Mouse (Mus musculus): Measurements from ENCODE around the gene Eif5a. TPM values are rescaled to one million over a fixed set of nuclear protein-coding genes. Genes with fewer than 3 reads are reported as not detected.

The Eif5a gene
- polyA plus RNA-seq, 1 experiment from 2014 or later = 774 TPM

GRCm38 (mm10) chr11:69966006-69966859 is 44.5 kb upstream of the Eif5a start:
- Histone ChIP-seq H3K36me3 (ENCODE audit: control insufficient read depth, insufficient read depth) (peaks cover 11% of the 10 kb centered on the region), H3K9me3 (ENCODE audit: control insufficient read depth) (no peaks in the 10 kb centered on the region), H3K9ac (ENCODE audit: low read depth, low read length) (peak overlapping the region; percentile 90), H3K27me3 (replicated peaks; ENCODE audit: control insufficient read depth, insufficient read depth, low read length) (0 out of 2 replicates have a peak, but pooled peaks cover 4% of the 10 kb centered on the region), H3K27ac (ENCODE audit: low read depth, low read length) (peak overlapping the region; percentile 96), H3K4me2 (replicated peaks; ENCODE audit: low read depth) (peak overlapping the region; percentile 70), H3K4me3 (ENCODE audit: low read depth, low read length) (peak overlapping the region; percentile 68), H3K4me1 (replicated peaks; ENCODE audit: control insufficient read depth, insufficient read depth, low read length) (no peaks in the 10 kb centered on the region)
- ATAC-seq = peak; percentile 69
- TF ChIP-seq CTCF (IDR thresholded peaks at IDR 0.05; ENCODE audit: low read depth) = no peak
- 1% methylated on average over 59 of the region's 59 CpGs for WGBS

DNA sequence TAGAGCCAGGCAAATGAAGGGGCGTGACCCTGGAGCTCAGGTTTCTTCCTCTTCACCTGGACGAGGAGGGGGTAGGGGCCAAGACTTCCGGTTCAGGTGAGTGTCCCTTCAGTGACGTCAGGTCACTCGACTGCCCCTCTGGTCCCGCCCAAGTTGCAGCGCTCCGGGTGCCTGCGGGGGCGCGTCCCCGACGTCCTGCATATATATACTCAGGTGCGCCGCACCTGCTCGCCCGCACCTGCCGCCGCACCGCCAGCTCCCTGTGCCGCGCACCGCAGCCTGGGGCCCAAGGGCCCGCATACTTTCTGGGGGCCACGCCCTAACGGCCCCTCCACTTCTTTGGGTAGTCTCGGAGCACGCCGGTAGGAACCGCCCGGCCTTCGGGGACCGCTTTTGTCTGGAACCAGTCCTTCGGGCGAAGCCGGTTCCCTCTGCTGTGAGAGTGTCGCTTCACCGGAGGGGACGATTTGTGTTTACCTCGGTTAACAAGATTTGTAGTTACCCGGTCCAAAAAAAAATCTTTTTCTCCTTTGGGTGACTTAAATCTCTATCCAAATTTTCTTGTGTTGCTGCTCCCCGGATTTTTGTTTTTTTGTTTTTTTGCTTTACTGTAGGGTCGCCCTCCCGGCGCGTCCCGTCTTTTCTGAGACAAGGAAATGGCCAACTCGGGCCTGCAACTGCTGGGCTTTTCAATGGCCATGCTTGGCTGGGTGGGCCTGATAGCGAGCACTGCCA is 43.7 kb upstream of the Eif5a start:
- TF ChIP-seq CTCF (IDR thresholded peaks at IDR 0.05; ENCODE audit: low read depth) = peak; percentile 34; the same call in 1 of the 2 replicates
- 0 out of 2 replicates have a peak, but pooled peaks cover 4% of the 10 kb centered on the region for H3K27me3 ChIP-seq (replicated peaks; ENCODE audit: control insufficient read depth, insufficient read depth, low read length)
- H3K4me1 ChIP-seq (replicated peaks; ENCODE audit: control insufficient read depth, insufficient read depth, low read length) = no peaks in the 10 kb centered on the region
- peak overlapping the region; percentile 90 for H3K9ac ChIP-seq (ENCODE audit: low read depth, low read length)
- peak overlapping the region; percentile 70 for H3K4me2 ChIP-seq (replicated peaks; ENCODE audit: low read depth)
- WGBS = 3% methylated on average over 49 of the region's 49 CpGs
- H3K4me3 ChIP-seq (ENCODE audit: low read depth, low read length) = peak overlapping the region; percentile 68
- peak; percentile 71 for ATAC-seq
- H3K36me3 ChIP-seq (ENCODE audit: control insufficient read depth, insufficient read depth) = peaks cover 8% of the 10 kb centered on the region
- no peaks in the 10 kb centered on the region for H3K9me3 ChIP-seq (ENCODE audit: control insufficient read depth)
- peak overlapping the region; percentile 96 for H3K27ac ChIP-seq (ENCODE audit: low read depth, low read length)

GRCm38 (mm10) chr11:69964650-69965270 is 43.0 kb upstream of the Eif5a start, which contains the start of gene Cldn7:
Gene Cldn7 (plus strand): TSS chr11:69964779.
- H3K9ac ChIP-seq (ENCODE audit: low read depth, low read length) = peak within 1 kb of the TSS; percentile 90

DNA sequence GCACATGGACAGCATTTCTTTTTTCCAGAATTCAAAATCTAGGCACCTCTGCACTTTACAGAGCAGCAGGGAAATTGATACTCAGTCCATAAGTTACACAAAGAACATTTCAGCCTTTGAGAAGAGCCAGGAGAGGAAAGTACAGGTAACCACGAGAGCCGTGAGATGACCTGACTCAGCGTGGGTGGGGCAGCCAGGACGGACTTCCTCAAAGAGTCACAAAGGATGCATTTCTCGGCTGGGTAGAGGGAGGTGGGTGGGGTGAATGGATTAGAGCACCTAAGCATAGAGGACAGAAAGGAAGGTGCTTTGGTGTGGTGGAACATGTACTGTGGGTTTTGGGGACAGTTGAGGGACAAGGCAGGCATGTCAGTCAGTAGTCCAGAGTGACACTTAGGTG is 40.1 kb upstream of the Eif5a start:
- Histone ChIP-seq H3K4me1 (replicated peaks; ENCODE audit: control insufficient read depth, insufficient read depth, low read length) (no peaks in the 10 kb centered on the region), H3K27me3 (replicated peaks; ENCODE audit: control insufficient read depth, insufficient read depth, low read length) (0 out of 2 replicates have a peak, but pooled peaks cover 4% of the 10 kb centered on the region), H3K36me3 (ENCODE audit: control insufficient read depth, insufficient read depth) (no peaks in the 10 kb centered on the region), H3K9ac (ENCODE audit: low read depth, low read length) (no peak overlapping the region), H3K27ac (ENCODE audit: low read depth, low read length) (peak overlapping the region; percentile 92), H3K4me3 (ENCODE audit: low read depth, low read length) (0 out of 2 replicates have a peak overlapping the region, but pooled peaks have one; percentile 7), H3K4me2 (replicated peaks; ENCODE audit: low read depth) (peak overlapping the region; percentile 38), H3K9me3 (ENCODE audit: control insufficient read depth) (no peaks in the 10 kb centered on the region)
- peak; percentile 47 for ATAC-seq
- TF ChIP-seq CTCF (IDR thresholded peaks at IDR 0.05; ENCODE audit: low read depth) = no peak
- WGBS = 16% methylated on average over 5 of the region's 5 CpGs

More at GRCm38 (mm10) chr11:69964650-69965270, 43.0 kb upstream of the Eif5a start, which contains the start of gene Cldn7:
- H3K9me3 ChIP-seq (ENCODE audit: control insufficient read depth) = no peaks in the 10 kb centered on the region
- ATAC-seq = no peak
- WGBS = 6% methylated on average over 24 of the region's 24 CpGs
- peaks cover 8% of the 10 kb centered on the region for H3K36me3 ChIP-seq (ENCODE audit: control insufficient read depth, insufficient read depth)
- peak within 1 kb of the TSS; percentile 70 for H3K4me2 ChIP-seq (replicated peaks; ENCODE audit: low read depth)
- H3K4me1 ChIP-seq (replicated peaks; ENCODE audit: control insufficient read depth, insufficient read depth, low read length) = no peaks in the 10 kb centered on the region
- H3K27me3 ChIP-seq (replicated peaks; ENCODE audit: control insufficient read depth, insufficient read depth, low read length) = 0 out of 2 replicates have a peak, but pooled peaks cover 4% of the 10 kb centered on the region
- TF ChIP-seq CTCF (IDR thresholded peaks at IDR 0.05; ENCODE audit: low read depth) = no peak
- peak within 1 kb of the TSS; percentile 68 for H3K4me3 ChIP-seq (ENCODE audit: low read depth, low read length)
- peak within 1 kb of the TSS; percentile 96 for H3K27ac ChIP-seq (ENCODE audit: low read depth, low read length)

GRCm38 (mm10) chr11:69960616-69961015 is 38.9 kb upstream of the Eif5a start:
- no peaks in the 10 kb centered on the region for H3K36me3 ChIP-seq (ENCODE audit: control insufficient read depth, insufficient read depth)
- TF ChIP-seq CTCF (IDR thresholded peaks at IDR 0.05; ENCODE audit: low read depth) = peak; percentile 72
- peak overlapping the region; percentile 49 for H3K4me2 ChIP-seq (replicated peaks; ENCODE audit: low read depth)
- no peak for ATAC-seq
- no peak overlapping the region for H3K4me3 ChIP-seq (ENCODE audit: low read depth, low read length)
- 46% methylated on average over 5 of the region's 5 CpGs for WGBS
- H3K9me3 ChIP-seq (ENCODE audit: control insufficient read depth) = no peaks in the 10 kb centered on the region
- H3K27ac ChIP-seq (ENCODE audit: low read depth, low read length) = peak overlapping the region; percentile 92
- H3K4me1 ChIP-seq (replicated peaks; ENCODE audit: control insufficient read depth, insufficient read depth, low read length) = no peaks in the 10 kb centered on the region
- H3K27me3 ChIP-seq (replicated peaks; ENCODE audit: control insufficient read depth, insufficient read depth, low read length) = 0 out of 2 replicates have a peak, but pooled peaks cover 4% of the 10 kb centered on the region
- H3K9ac ChIP-seq (ENCODE audit: low read depth, low read length) = no peak overlapping the region
